Mouse (Mus musculus) intestine, embryonic 16.5 days (tissue): ENCODE results near the gene Tmem86a. TPM values are rescaled to one million over a fixed set of nuclear protein-coding genes. Genes with fewer than 3 reads are reported as not detected.

Source experiments
- ATAC-seq: fragments of 200-750 bp; cut with Nextera tagmentation; 2 replicates; pipeline ENCODE4 v1.8.0; 2017; ENCODE audit warnings: moderate TSS enrichment, moderate library complexity
- H3K27ac ChIP-seq: fragments of 300-500 bp; sonication (generic); 2 replicates; pipeline ENCODE4 v1.5.1; 2014; ENCODE audit warnings: mild to moderate bottlenecking, low read length
- H3K27me3 ChIP-seq: fragments of 300-500 bp; sonication (generic); replicated peaks from 2 replicates; pipeline ENCODE4 v1.6.1; 2014; ENCODE audit warnings: low read length, control low read depth, mixed read lengths; ENCODE audit not compliant: control insufficient read depth, insufficient read depth
- H3K36me3 ChIP-seq: fragments of 300-500 bp; sonication (generic); 2 replicates; pipeline ENCODE4 v1.6.1; 2014; ENCODE audit warnings: low read length, control low read depth; ENCODE audit not compliant: control insufficient read depth, insufficient read depth
- H3K4me1 ChIP-seq: fragments of 300-500 bp; sonication (generic); 2 replicates; pipeline ENCODE4 v1.6.1; 2014; ENCODE audit warnings: low read length, control low read depth, mixed read lengths; ENCODE audit not compliant: control insufficient read depth, insufficient read depth
- H3K4me2 ChIP-seq: fragments of 300-500 bp; sonication (generic); 2 replicates; pipeline ENCODE4 v1.6.1; 2014; ENCODE audit warnings: low read depth, low read length, control low read depth
- H3K4me3 ChIP-seq: fragments of 300-500 bp; sonication (generic); 2 replicates; pipeline ENCODE4 v1.5.1; 2014; ENCODE audit warnings: mild to moderate bottlenecking, low read length
- H3K9ac ChIP-seq: fragments of 300-500 bp; sonication (generic); 2 replicates; pipeline ENCODE4 v1.6.1; 2014; ENCODE audit warnings: low read depth, low read length
- H3K9me3 ChIP-seq: fragments of 300-500 bp; sonication (generic); 2 replicates; pipeline ENCODE4 v1.6.1; 2016; ENCODE audit warnings: low read length, control low read depth; ENCODE audit not compliant: control insufficient read depth
- WGBS: fragments of 180-500 bp; shearing (Covaris S2); extraction: QIAGEN DNeasy Blood & Tissue Kit; methylation state at CpG from one replicate; pipeline ENCODE4 v1.1.7; 2014; 5-methylcytosine and 5-hydroxymethylcytosine counted together
- polyA plus RNA-seq: library from polyadenylated mRNA; unstranded; fragments of >200 nt; fragmentation: Nextera tagmentation; extraction: Ambion mirVana; gene quantifications from 2 replicates; pipeline ENCODE4 v1.2.1, GENCODE M21; 2015

Tmem86a gene
- polyA plus RNA-seq, 1 experiment from 2014 or later, result 59.3 TPM

GRCm38 (mm10) chr7:47080868-47081267 is 30.5 kb downstream of the Tmem86a start:
- no peaks in the 10 kb centered on the region for H3K27me3 ChIP-seq
- no peaks in the 10 kb centered on the region for H3K36me3 ChIP-seq
- H3K4me3 ChIP-seq, result no peak overlapping the region
- no peaks in the 10 kb centered on the region for H3K9me3 ChIP-seq
- H3K27ac ChIP-seq, result no peak overlapping the region
- peaks cover 7% of the 10 kb centered on the region for H3K4me1 ChIP-seq
- 59% methylated on average over 3 of the region's 3 CpGs for WGBS
- peak; percentile 12; the same call in 1 of the 2 replicates for ATAC-seq
- peak overlapping the region; percentile 26; the same call in 1 of the 2 replicates for H3K9ac ChIP-seq
- H3K4me2 ChIP-seq, result 0 out of 2 replicates have a peak overlapping the region, but pooled peaks have one; percentile 23

DNA sequence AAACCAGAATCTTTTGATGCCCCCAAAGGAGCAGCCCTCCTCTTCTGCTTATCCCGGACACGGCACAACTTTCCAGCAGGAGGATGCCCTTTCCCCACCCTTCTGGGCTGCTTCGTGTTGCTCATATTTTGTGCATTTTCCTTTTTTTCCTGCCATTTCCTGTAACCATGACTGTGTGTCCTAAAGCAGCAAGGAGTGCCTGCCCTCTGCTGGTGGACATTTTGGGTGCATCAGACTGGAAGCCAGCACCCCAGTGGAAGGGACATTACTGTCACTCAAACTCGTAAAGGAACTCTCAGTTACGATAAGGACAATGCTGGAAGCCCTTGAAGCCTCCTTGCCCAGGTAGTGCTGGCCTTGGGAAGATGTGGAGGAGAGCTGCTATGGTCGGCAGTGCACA is 30.9 kb downstream of the Tmem86a start:
- peak overlapping the region; percentile 26; the same call in 1 of the 2 replicates for H3K9ac ChIP-seq
- H3K36me3 ChIP-seq, result no peaks in the 10 kb centered on the region
- ATAC-seq, result peak; percentile 52
- no peaks in the 10 kb centered on the region for H3K27me3 ChIP-seq
- WGBS, result 22% methylated on average over 6 of the region's 6 CpGs
- 0 out of 2 replicates have a peak overlapping the region, but pooled peaks have one; percentile 23 for H3K4me2 ChIP-seq
- peaks cover 7% of the 10 kb centered on the region for H3K4me1 ChIP-seq
- H3K27ac ChIP-seq, result no peak overlapping the region
- H3K9me3 ChIP-seq, result no peaks in the 10 kb centered on the region
- no peak overlapping the region for H3K4me3 ChIP-seq

- no peak for ATAC-seq
- 37% methylated on average over 1 of the region's 1 CpGs for WGBS
These were observed 34.7 kb downstream of the Tmem86a start for GRCm38 (mm10) chr7:47085075-47085474.

DNA sequence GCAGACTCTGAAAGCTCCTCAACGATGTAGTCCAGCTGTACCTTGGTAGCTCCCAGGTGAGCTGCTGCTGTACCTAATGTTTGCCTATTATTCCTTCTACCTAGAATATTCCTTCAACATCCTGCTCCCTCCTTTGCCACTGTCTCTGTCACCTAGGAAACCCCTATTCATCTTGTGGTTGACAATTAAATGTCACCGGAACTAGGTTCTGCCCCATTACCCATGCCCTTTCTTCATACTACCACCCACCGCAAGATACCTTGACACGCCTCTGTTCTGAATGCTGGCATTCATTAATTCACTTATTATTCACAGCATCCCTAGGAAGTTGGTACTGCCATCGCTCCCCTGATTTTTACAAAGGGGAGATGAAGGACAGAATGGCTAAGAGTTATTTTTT is 43.5 kb downstream of the Tmem86a start:
- no peaks in the 10 kb centered on the region for H3K4me1 ChIP-seq
- H3K4me3 ChIP-seq, result no peak overlapping the region
- no peak overlapping the region for H3K9ac ChIP-seq
- H3K27ac ChIP-seq, result no peak overlapping the region
- H3K4me2 ChIP-seq, result no peak overlapping the region
- 84% methylated on average over 5 of the region's 5 CpGs for WGBS
- H3K36me3 ChIP-seq, result no peaks in the 10 kb centered on the region
- no peak for ATAC-seq
- H3K27me3 ChIP-seq, result no peaks in the 10 kb centered on the region
- H3K9me3 ChIP-seq, result no peaks in the 10 kb centered on the region

More at GRCm38 (mm10) chr7:47085075-47085474, 34.7 kb downstream of the Tmem86a start:
- Histone ChIP-seq H3K4me2 (no peak overlapping the region), H3K9ac (no peak overlapping the region), H3K4me1 (peaks cover 4% of the 10 kb centered on the region), H3K4me3 (no peak overlapping the region), H3K36me3 (no peaks in the 10 kb centered on the region), H3K9me3 (no peaks in the 10 kb centered on the region), H3K27ac (no peak overlapping the region), H3K27me3 (no peaks in the 10 kb centered on the region)

- no peak overlapping the region for H3K4me2 ChIP-seq
- no peak for ATAC-seq
- H3K4me3 ChIP-seq, result no peak overlapping the region
- no peaks in the 10 kb centered on the region for H3K27me3 ChIP-seq
- H3K9ac ChIP-seq, result no peak overlapping the region
- no peaks in the 10 kb centered on the region for H3K4me1 ChIP-seq
- H3K9me3 ChIP-seq, result no peaks in the 10 kb centered on the region
- H3K27ac ChIP-seq, result no peak overlapping the region
- WGBS, result 61% methylated on average over 2 of the region's 2 CpGs
- no peaks in the 10 kb centered on the region for H3K36me3 ChIP-seq
These were observed 44.6 kb downstream of the Tmem86a start for GRCm38 (mm10) chr7:47094969-47095368.

- Histone ChIP-seq H3K27ac (no peak overlapping the region), H3K9ac (no peak overlapping the region), H3K4me3 (no peak overlapping the region), H3K4me1 (no peaks in the 10 kb centered on the region), H3K27me3 (no peaks in the 10 kb centered on the region), H3K36me3 (no peaks in the 10 kb centered on the region), H3K4me2 (no peak overlapping the region), H3K9me3 (no peaks in the 10 kb centered on the region)
- ATAC-seq, result no peak
- WGBS, result 60% methylated on average over 7 of the region's 7 CpGs
These were observed 47.6 kb downstream of the Tmem86a start for GRCm38 (mm10) chr7:47098044-47098443.

DNA sequence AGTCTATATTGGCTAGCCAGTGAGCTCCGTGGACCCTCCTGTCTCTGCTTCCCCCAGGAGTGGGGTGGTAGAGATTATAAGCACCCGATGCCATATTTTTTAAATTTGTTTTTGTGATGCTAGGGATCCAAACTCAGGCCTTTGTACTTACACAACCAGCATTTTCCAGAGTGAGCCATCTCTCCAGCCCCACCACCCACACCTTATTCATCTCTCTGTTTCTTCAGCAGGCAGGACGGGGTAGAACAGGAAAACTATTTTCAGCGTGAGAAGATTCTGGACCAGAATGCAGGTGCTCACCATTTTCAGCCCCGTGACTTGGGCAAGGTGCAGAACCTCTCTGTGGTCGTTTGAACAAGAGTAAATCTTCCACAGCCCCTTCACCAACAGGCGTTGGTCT is 48.9 kb downstream of the Tmem86a start:
- WGBS, result 87% methylated on average over 7 of the region's 7 CpGs
- no peak for ATAC-seq

DNA sequence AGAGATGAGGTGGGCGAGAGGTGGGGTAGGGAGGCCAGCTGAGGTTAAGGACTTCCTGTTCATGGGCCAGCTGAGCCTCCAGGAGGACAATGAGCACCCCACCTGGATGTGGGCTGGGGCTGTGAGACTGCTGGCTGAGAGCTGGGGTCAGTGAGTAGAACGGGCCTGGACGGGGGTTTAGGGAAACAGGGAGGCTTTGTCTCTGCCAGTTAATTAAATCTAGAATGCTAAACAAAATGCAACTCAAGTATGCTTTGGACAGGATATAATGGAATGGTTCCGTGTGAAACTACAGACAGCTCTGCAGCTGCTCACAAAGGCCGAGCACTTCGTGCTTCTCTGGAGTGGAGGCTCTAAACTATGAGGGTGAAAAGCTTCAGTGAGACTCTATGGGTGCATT is 50.2 kb downstream of the Tmem86a start:
- H3K27me3 ChIP-seq, result no peaks in the 10 kb centered on the region
- H3K27ac ChIP-seq, result no peak overlapping the region
- H3K4me3 ChIP-seq, result no peak overlapping the region
- H3K9ac ChIP-seq, result no peak overlapping the region
- ATAC-seq, result no peak
- H3K9me3 ChIP-seq, result no peaks in the 10 kb centered on the region
- no peaks in the 10 kb centered on the region for H3K4me1 ChIP-seq
- H3K4me2 ChIP-seq, result no peak overlapping the region
- no peaks in the 10 kb centered on the region for H3K36me3 ChIP-seq
- WGBS, result 66% methylated on average over 6 of the region's 6 CpGs

More for the DNA sequence above, 48.9 kb downstream of the Tmem86a start:
- Histone ChIP-seq H3K36me3 (no peaks in the 10 kb centered on the region), H3K4me1 (no peaks in the 10 kb centered on the region), H3K4me2 (no peak overlapping the region), H3K27me3 (no peaks in the 10 kb centered on the region), H3K4me3 (no peak overlapping the region), H3K27ac (no peak overlapping the region), H3K9ac (no peak overlapping the region), H3K9me3 (no peaks in the 10 kb centered on the region)

- no peak for ATAC-seq
- WGBS, result 64% methylated on average over 2 of the region's 2 CpGs
- Histone ChIP-seq H3K36me3 (no peaks in the 10 kb centered on the region), H3K9ac (no peak overlapping the region), H3K4me1 (no peaks in the 10 kb centered on the region), H3K9me3 (no peaks in the 10 kb centered on the region), H3K27ac (no peak overlapping the region), H3K4me2 (no peak overlapping the region), H3K4me3 (no peak overlapping the region), H3K27me3 (no peaks in the 10 kb centered on the region)
These were observed 52.6 kb downstream of the Tmem86a start for GRCm38 (mm10) chr7:47102970-47103369.
